Mouse (Mus musculus): ENCODE results near the gene Ctf2.
"Not testable (repeated sequence)": the region's sequence is repeated elsewhere in the genome, so short reads cannot be mapped to it uniquely, and the experiment has no call there.

The Ctf2 gene

GRCm38 (mm10) chr7:127732066-127732465 lies at the start of gene Ctf2:
TSS of gene Ctf2 (minus strand) at chr7:127732166.
- DNase-seq (ENCODE audit: low spot score in 2 of 2), result not testable (repeated sequence)

- no peak for DNase-seq (ENCODE audit: low spot score in 2 of 2)
These were observed 46.4 kb upstream of the Ctf2 start for GRCm38 (mm10) chr7:127778350-127778749.

- peak in 1 of 2 experiments; percentile 65 for DNase-seq (ENCODE audit: low spot score in 2 of 2)
These were observed 45.7 kb upstream of the Ctf2 start for GRCm38 (mm10) chr7:127777474-127778266.

- DNase-seq (ENCODE audit: low spot score in 2 of 2), result peak; percentile 91 to 96
These were observed 45.0 kb upstream of the Ctf2 start for GRCm38 (mm10) chr7:127776878-127777473.

GRCm38 (mm10) chr7:127776426-127776825 lies 44.5 kb upstream of the Ctf2 start, which contains the start of gene Setd1a:
TSS of gene Setd1a (plus strand) at chr7:127776670.
- DNase-seq (ENCODE audit: low spot score in 2 of 2), result peak; percentile 66 to 88

GRCm38 (mm10) chr7:127775837-127776236 lies 43.9 kb upstream of the Ctf2 start:
- DNase-seq (ENCODE audit: low spot score in 2 of 2), result not testable (repeated sequence)

- DNase-seq (ENCODE audit: low spot score in 2 of 2), result peak in 1 of 2 experiments; percentile 65
These were observed 41.9 kb upstream of the Ctf2 start for GRCm38 (mm10) chr7:127773664-127774384.

- no peak for DNase-seq (ENCODE audit: low spot score in 2 of 2)
These were observed 40.6 kb upstream of the Ctf2 start for GRCm38 (mm10) chr7:127772557-127772956.

GRCm38 (mm10) chr7:127772080-127772479 lies 40.1 kb upstream of the Ctf2 start:
- no peak for DNase-seq (ENCODE audit: low spot score in 2 of 2)

- no peak for DNase-seq (ENCODE audit: low spot score in 2 of 2)
These were observed 39.3 kb upstream of the Ctf2 start for GRCm38 (mm10) chr7:127771262-127771661.

- no peak for DNase-seq (ENCODE audit: low spot score in 2 of 2)
These were observed 38.3 kb upstream of the Ctf2 start for GRCm38 (mm10) chr7:127770039-127770905.

GRCm38 (mm10) chr7:127769651-127770038 lies 37.7 kb upstream of the Ctf2 start, which contains the start of gene Orai3:
TSS of gene Orai3 (plus strand) at chr7:127769815.
- peak; percentile 52 to 57 for DNase-seq (ENCODE audit: low spot score in 2 of 2)

- DNase-seq (ENCODE audit: low spot score in 2 of 2), result peak; percentile 93 to 96
These were observed 37.1 kb upstream of the Ctf2 start for GRCm38 (mm10) chr7:127768997-127769593.

- DNase-seq (ENCODE audit: low spot score in 2 of 2), result no peak
These were observed 36.5 kb upstream of the Ctf2 start for GRCm38 (mm10) chr7:127768346-127768996.

GRCm38 (mm10) chr7:127767671-127768345 lies 35.8 kb upstream of the Ctf2 start:
- no peak for DNase-seq (ENCODE audit: low spot score in 2 of 2)

- DNase-seq (ENCODE audit: low spot score in 2 of 2), result no peak
These were observed 35.1 kb upstream of the Ctf2 start for GRCm38 (mm10) chr7:127766851-127767609.

GRCm38 (mm10) chr7:127765756-127766155 lies 33.8 kb upstream of the Ctf2 start:
- no peak for DNase-seq (ENCODE audit: low spot score in 2 of 2)

GRCm38 (mm10) chr7:127763642-127764041 lies 31.7 kb upstream of the Ctf2 start:
- no peak for DNase-seq (ENCODE audit: low spot score in 2 of 2)

- peak in 1 of 2 experiments; percentile 64 for DNase-seq (ENCODE audit: low spot score in 2 of 2)
These were observed 29.1 kb upstream of the Ctf2 start for GRCm38 (mm10) chr7:127761026-127761425.

Data from cerebellum, postnatal 4 days (tissue).